ENCODE assay signal across 26 mouse cellular contexts in the genomic region with DNA sequence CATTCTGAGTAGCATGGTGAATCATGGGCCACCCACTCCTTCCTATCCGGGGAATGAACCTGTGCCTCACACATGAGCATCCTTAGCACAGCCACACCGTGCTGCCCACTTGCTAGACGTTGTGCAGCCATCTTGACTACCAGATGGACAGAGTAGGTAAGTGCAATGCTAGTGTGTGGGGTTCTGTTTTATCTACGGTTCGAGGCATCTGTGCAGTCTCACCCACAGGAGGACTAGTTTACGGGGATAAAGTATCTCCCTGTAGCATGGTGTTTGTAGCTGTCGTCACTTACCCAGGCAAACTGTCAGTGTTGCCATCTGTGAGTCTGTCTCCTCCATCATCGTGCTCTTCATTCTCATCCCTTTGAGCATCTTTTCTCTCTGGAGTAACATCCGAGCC. TPM values are rescaled to one million over a fixed set of nuclear protein-coding genes. Genes with fewer than 3 reads are reported as not detected.
DNase-seq lines count a peak whose midpoint lies in the region; ATAC-seq and TF ChIP-seq lines count a peak whose summit lies in the region.
"Had no signal": no experiment of that assay in that cellular context is flagged by ENCODE, and none has a peak within 500 bp of the region (broad histone marks: within the 10 kb centered on the region; RNA-seq: fewer than 3 reads in every experiment).

No protein-coding gene starts in this region.

- no peak overlapping the region for H3K4me2 ChIP-seq in kidney, embryonic 14.5 days (replicated peaks; ENCODE audit: low read depth, low read length)
- H3K4me2 ChIP-seq in midbrain, postnatal 0 days (ENCODE audit: low read depth, low read length, poor library complexity, severe bottlenecking): no peak overlapping the region
- H3K4me2 ChIP-seq: forebrain, embryonic 12.5 days; heart, embryonic 12.5 days; liver, embryonic 15.5 days; lung, embryonic 15.5 days; midbrain, embryonic 13.5 days had no signal

- no peak overlapping the region for H3K9ac ChIP-seq in kidney, embryonic 14.5 days (ENCODE audit: low read depth, low read length)
- H3K9ac ChIP-seq in midbrain, postnatal 0 days (replicated peaks; ENCODE audit: low read length, poor library complexity, severe bottlenecking): no peak overlapping the region
- H3K9ac ChIP-seq: forebrain, embryonic 12.5 days; heart, embryonic 12.5 days; liver, embryonic 15.5 days; lung, embryonic 15.5 days; midbrain, embryonic 13.5 days had no signal

- WGBS in kidney, embryonic 14.5 days: 93% methylated on average over 9 of the region's 9 CpGs
- whole genome bisulfite sequencing in midbrain, postnatal 0 days: 98% methylated on average over 9 of the region's 9 CpGs

- no peaks in the 10 kb centered on the region for H3K27me3 ChIP-seq in kidney, embryonic 14.5 days (ENCODE audit: control insufficient read depth, insufficient read depth, low read length)
- H3K27me3 ChIP-seq in midbrain, postnatal 0 days (ENCODE audit: insufficient read depth, low read length): no peaks in the 10 kb centered on the region
- H3K27me3 ChIP-seq: forebrain, embryonic 12.5 days; heart, embryonic 12.5 days; liver, embryonic 15.5 days; lung, embryonic 15.5 days; megakaryocyte, embryonic 14.5 days; midbrain, embryonic 13.5 days had no signal

- no peak overlapping the region for H3K4me3 ChIP-seq in kidney, embryonic 14.5 days (ENCODE audit: low read length)
- no peak overlapping the region for H3K4me3 ChIP-seq in midbrain, postnatal 0 days (ENCODE audit: low read depth, low read length)
- H3K4me3 ChIP-seq: forebrain, embryonic 12.5 days; heart, embryonic 12.5 days; limb, embryonic 10.5 days; liver, embryonic 15.5 days; lung, embryonic 15.5 days; megakaryocyte, embryonic 14.5 days; midbrain, embryonic 13.5 days had no signal

- peak; percentile 18 to 26 for DNase-seq in layer of hippocampus, adult 8-10 months (ENCODE audit: low spot score in 2 of 2)
- no peak for DNase-seq in layer of hippocampus, postnatal 25 days (ENCODE audit: extremely low spot score in 1 of 2, low spot score in 1 of 2)
- peak; percentile 41 for DNase-seq in right cerebral cortex, postnatal 25 days
- DNase-seq in right cerebral cortex, postnatal 10 days (ENCODE audit: low spot score in 2 of 2): no peak
- DNase-seq in left cerebral cortex, postnatal 25 days (ENCODE audit: low spot score in 2 of 2): peak; percentile 37 to 90
- no peak for DNase-seq in midbrain, postnatal 0 days (ENCODE audit: low spot score)
- DNase-seq: adrenal gland, adult 2 months; B cell, adult 2 months; cerebellum, adult 11-12 months; cerebellum, postnatal 14 days; gastrocnemius, postnatal 25 days; heart, adult 18-20 months; heart, postnatal 10 days; kidney, postnatal 4 days; liver; lung, postnatal 36 days had no signal

- peaks cover 59% of the 10 kb centered on the region for H3K36me3 ChIP-seq in kidney, embryonic 14.5 days (ENCODE audit: control insufficient read depth, insufficient read depth, low read length)
- peaks cover 40% of the 10 kb centered on the region for H3K36me3 ChIP-seq in midbrain, postnatal 0 days (ENCODE audit: insufficient read depth, low read length)

- intact Hi-C loops in left cerebral cortex, postnatal 25 days (cut with DNase I): loop anchor here (5.0 kb wide), 1 partner anchor 50 kb away; no protein-coding TSS in a partner anchor

- no peaks in the 10 kb centered on the region for H3K4me1 ChIP-seq in kidney, embryonic 14.5 days (ENCODE audit: control insufficient read depth, insufficient read depth, low read length)
- no peaks in the 10 kb centered on the region for H3K4me1 ChIP-seq in midbrain, postnatal 0 days (ENCODE audit: insufficient read depth, low read length)
- H3K4me1 ChIP-seq: forebrain, embryonic 12.5 days; heart, embryonic 12.5 days; limb, embryonic 10.5 days; liver, embryonic 15.5 days; lung, embryonic 15.5 days; megakaryocyte, embryonic 14.5 days; midbrain, embryonic 13.5 days had no signal

- no peak for ATAC-seq in kidney, embryonic 14.5 days (ENCODE audit: low FRiP score, low TSS enrichment)
- no peak for ATAC-seq in midbrain, postnatal 0 days (ENCODE audit: low FRiP score)
- ATAC-seq: intestine, postnatal 0 days; midbrain, embryonic 13.5 days had no signal

- no peak overlapping the region for H3K27ac ChIP-seq in kidney, embryonic 14.5 days (ENCODE audit: low read depth, low read length)
- no peak overlapping the region for H3K27ac ChIP-seq in midbrain, postnatal 0 days (ENCODE audit: low read depth, low read length)
- H3K27ac ChIP-seq: forebrain, embryonic 12.5 days; limb, embryonic 10.5 days; liver, embryonic 15.5 days; lung, embryonic 15.5 days; midbrain, embryonic 13.5 days had no signal

- no peak for TF ChIP-seq CTCF in midbrain, postnatal 0 days (IDR thresholded peaks at IDR 0.05)

- no peaks in the 10 kb centered on the region for H3K9me3 ChIP-seq in kidney, embryonic 14.5 days (ENCODE audit: control insufficient read depth, low read length)
- no peaks in the 10 kb centered on the region for H3K9me3 ChIP-seq in midbrain, postnatal 0 days (ENCODE audit: low read length)
- H3K9me3 ChIP-seq: forebrain, embryonic 12.5 days; heart, embryonic 12.5 days; limb, embryonic 10.5 days; liver, embryonic 15.5 days; lung, embryonic 15.5 days; megakaryocyte, embryonic 14.5 days; midbrain, embryonic 13.5 days had no signal

RNA-seq across cellular contexts. Expression of a gene that starts 12.6 kb away (rescaled TPM):
- 1 to 10 TPM; 5.9 to 8.6 (median 7.9) TPM for total RNA-seq in layer of hippocampus, adult 8-10 months (2022)
- 10 to 100 TPM in 1 of 2 experiments, 1 to 10 TPM in 1; 7.9 to 10.5 TPM for total RNA-seq in layer of hippocampus, postnatal 25 days (2021)
- total RNA-seq in left cerebral cortex, postnatal 25 days (2021): 1 to 10 TPM; 5.4 to 9.0 TPM
- polyA plus RNA-seq in kidney, embryonic 14.5 days (2014; fragmentation: Nextera tagmentation; extraction: Ambion mirVana): 19.3 and 30.8 TPM in 2 replicates
- 5.3 and 6.6 TPM in 2 replicates for total RNA-seq in midbrain, postnatal 0 days (2014; rRNA removed)
- 7.2 and 9.2 TPM in 2 replicates for polyA plus RNA-seq in midbrain, postnatal 0 days (2015; fragmentation: Nextera tagmentation; extraction: Ambion mirVana)

RNA-seq across cellular contexts. Expression of a gene that starts 19.4 kb away (rescaled TPM):
- total RNA-seq in layer of hippocampus, adult 8-10 months (2022): under 1 TPM in 3 of 4 experiments, not detected in 1; 0.17 to 0.45 (median 0.31) TPM
- under 1 TPM in 1 of 2 experiments, not detected in 1; 0.12 TPM for total RNA-seq in layer of hippocampus, postnatal 25 days (2021)
- under 1 TPM in 1 of 2 experiments, not detected in 1; 0.14 TPM for total RNA-seq in left cerebral cortex, postnatal 25 days (2021)
- polyA plus RNA-seq in kidney, embryonic 14.5 days (2014; fragmentation: Nextera tagmentation; extraction: Ambion mirVana): 0.45 and 0.61 TPM in 2 replicates
- total RNA-seq in midbrain, postnatal 0 days (2014; rRNA removed): not detected in 2 replicates
- 0.22 and 0.23 TPM in 2 replicates for polyA plus RNA-seq in midbrain, postnatal 0 days (2015; fragmentation: Nextera tagmentation; extraction: Ambion mirVana)
- polyA plus RNA-seq: testis, adult 2 months had no signal

RNA-seq across cellular contexts. Expression of a gene that starts 32.2 kb away (rescaled TPM):
- total RNA-seq in layer of hippocampus, adult 8-10 months (2022): 10 to 100 TPM; 18.4 to 26.2 (median 20.4) TPM
- total RNA-seq in layer of hippocampus, postnatal 25 days (2021): 10 to 100 TPM; 13.8 to 17.8 TPM
- total RNA-seq in left cerebral cortex, postnatal 25 days (2021): 10 to 100 TPM; 13.5 to 16.4 TPM
- 28.7 and 32.1 TPM in 2 replicates for polyA plus RNA-seq in kidney, embryonic 14.5 days (2014; fragmentation: Nextera tagmentation; extraction: Ambion mirVana)
- 12.2 and 14.0 TPM in 2 replicates for total RNA-seq in midbrain, postnatal 0 days (2014; rRNA removed)
- 22.1 and 23.4 TPM in 2 replicates for polyA plus RNA-seq in midbrain, postnatal 0 days (2015; fragmentation: Nextera tagmentation; extraction: Ambion mirVana)

Comparison
In these comparisons a context has a peak if more than half of its experiments do, and no peak if none do; other contexts are left out.
1. DNase-seq: peak in layer of hippocampus, adult 8-10 months (2 of 2), right cerebral cortex, postnatal 25 days (single experiment) and left cerebral cortex, postnatal 25 days (2 of 2); none in layer of hippocampus, postnatal 25 days (0 of 2), right cerebral cortex, postnatal 10 days (0 of 2) and midbrain, postnatal 0 days (single experiment).